Mouse (Mus musculus) liver, adult 2 months (tissue): ENCODE measurements around the gene Chek2.

Source experiments
- CTCF ChIP-seq: fragments of 200-500 bp; IDR thresholded peaks from 2 replicates; pipeline ENCODE4 v1.5.1; 2011; ENCODE audit warnings: low read depth, low read length, control low read depth
- POLR2A ChIP-seq: fragments of 200-500 bp; IDR thresholded peaks from 2 replicates; pipeline ENCODE4 v1.6.1; 2011; ENCODE audit warnings: low read length, control low read depth; ENCODE audit not compliant: insufficient read depth; ENCODE audit errors: extremely low read depth

DNA sequence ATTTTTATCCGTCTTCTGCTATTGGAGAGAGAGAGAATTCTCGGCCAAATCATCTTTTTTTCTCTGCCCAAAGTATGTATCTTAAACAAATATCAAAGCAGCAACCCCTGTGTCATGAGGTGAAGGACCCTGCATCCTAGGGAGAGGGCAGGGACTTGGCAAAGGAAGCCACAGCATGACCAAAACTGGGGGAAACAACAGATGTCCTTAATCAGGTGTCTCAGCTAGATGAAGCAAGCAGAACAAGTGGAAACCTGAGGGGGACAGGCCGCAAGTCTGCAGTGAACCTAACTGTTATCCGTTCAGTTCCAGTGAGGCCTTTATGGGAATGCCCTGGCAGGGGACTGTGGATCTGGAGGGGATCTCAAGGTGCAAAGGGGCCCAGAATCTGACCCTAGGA lies 32.3 kb upstream of the Chek2 start:
- TF ChIP-seq CTCF (no peak), POLR2A (no peak)
